Mouse (Mus musculus) spleen, adult 2 months (tissue): Measurements from ENCODE around the gene Gimap7.

Source experiments
- CTCF ChIP-seq: fragments of 200-500 bp; IDR thresholded peaks from 2 replicates; pipeline ENCODE4 v1.5.1; 2011; ENCODE audit warnings: mild to moderate bottlenecking, inconsistent platforms; ENCODE audit not compliant: insufficient read depth, insufficient read length, insufficient replicate concordance; ENCODE audit errors: extremely low read depth
- POLR2A ChIP-seq: fragments of 200-500 bp; IDR thresholded peaks from 2 replicates; pipeline ENCODE4 v1.6.1; 2011; ENCODE audit warnings: low read depth, low read length, inconsistent platforms

DNA sequence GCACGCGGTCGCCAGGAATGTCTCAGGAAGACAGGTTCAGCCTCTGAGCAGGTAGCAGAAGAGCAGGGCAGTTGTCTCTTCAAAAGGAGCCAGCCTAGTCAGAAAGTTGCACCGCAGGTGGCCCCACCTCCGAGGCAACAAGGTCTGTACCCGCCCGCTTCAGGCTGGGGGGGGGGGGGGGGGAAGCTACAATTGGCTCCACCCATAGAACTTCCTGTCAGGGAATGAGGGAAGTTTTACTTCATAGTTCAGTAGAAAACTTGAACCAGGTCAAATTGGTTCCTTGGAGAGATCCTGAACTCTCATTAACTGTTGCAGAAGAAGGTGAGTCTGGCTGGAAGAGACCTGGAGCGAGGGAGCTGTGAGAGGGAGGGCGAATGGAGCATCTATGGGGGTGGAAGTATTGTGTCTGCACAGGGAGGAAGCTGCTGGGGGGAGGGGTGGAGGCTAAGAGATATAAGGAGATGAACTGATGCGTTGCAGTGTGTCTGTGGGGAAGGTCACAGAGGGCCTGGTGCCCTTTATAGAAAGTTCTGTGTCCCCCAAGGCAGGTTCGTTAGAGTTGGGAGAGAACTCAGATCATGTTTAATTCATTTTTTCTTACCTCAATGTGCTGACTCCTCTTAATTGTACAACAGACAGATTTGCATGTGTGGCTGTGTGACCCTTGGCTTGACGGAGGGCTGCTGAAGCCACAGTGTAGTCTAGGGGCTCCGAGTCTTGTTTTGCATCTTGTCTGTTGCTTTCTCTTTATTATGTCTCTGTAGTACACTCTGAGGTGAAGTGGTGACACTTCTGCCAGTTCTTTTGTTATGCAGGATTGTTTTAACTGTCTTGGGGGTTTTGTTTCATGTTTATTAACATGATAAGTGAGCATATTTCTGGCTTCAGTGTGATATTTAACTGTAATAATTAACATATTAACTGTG, 42.2 kb upstream of the Gimap7 start, which contains the start of gene Gimap9:
- no peak for TF ChIP-seq CTCF
- TF ChIP-seq POLR2A = peak; percentile 98
